Mouse (Mus musculus): Measurements from ENCODE around the gene Olfr914.

Gene Olfr914

DNA sequence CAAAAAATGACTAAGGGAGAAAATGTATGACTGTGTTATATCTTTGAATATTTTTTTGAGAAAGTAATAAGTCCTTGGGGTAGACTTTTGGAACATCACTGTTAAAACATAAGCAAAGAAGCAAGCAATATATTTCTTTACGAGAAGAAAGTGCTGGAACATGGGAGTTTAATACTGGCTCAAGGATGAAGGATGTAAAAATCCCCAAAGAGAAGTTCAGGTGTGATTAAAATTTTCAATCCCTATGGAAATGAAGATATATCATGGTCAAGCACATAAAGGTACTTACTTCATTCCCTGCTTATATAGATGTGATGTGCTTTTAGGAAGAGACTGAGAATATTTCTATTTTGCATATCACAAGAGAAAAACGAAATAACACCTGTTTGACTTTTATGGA, at the start of gene Olfr914:
TSS of gene Olfr914 (plus strand) at position 301 of the 400 bp plus-strand sequence.
- DNase-seq (ENCODE audit: extremely low read depth, low read depth) = no peak

DNA sequence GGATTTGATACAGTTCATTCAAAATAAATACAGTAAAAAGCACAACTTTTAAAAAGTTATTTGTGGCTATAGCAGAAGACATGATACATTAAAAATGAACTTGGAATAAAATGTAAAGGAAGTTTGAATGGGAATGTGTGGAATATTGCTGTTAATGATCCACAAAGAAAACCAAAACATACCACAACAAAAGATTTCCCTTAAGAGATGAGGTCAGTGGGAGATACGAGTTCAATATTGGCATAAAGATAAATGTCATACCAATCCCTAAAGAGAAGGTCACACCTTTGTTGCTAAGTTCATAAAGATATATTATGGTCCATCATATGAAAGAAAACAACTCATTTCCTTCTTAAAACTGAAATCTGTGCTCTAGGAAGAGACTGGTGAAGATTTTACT, 25.0 kb upstream of the Olfr914 start, which contains the start of gene Olfr912:
TSS of gene Olfr912 (plus strand) at position 301 of the 400 bp plus-strand sequence.
- no peak for DNase-seq (ENCODE audit: extremely low read depth, low read depth)

DNA sequence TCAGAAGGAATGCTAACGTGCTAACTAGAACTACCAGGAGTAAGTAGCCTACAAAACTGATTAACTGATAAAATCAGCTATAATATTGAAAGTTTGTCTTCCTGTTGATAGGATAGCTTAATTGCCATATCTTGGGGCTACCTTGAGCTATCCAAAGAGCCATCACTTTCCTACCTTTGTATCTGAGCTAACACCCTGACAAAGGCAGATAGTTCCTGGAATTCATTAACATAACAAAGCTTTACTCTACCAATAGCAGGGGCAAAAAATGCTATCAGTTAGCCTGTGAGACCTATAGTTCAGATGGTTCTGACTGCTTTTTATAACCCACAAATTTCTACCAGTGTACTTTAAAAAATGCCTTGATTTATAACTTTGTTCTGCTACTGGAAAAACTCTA, 13.8 kb upstream of the Olfr914 start:
- no peak for DNase-seq (ENCODE audit: extremely low read depth, low read depth)

DNA sequence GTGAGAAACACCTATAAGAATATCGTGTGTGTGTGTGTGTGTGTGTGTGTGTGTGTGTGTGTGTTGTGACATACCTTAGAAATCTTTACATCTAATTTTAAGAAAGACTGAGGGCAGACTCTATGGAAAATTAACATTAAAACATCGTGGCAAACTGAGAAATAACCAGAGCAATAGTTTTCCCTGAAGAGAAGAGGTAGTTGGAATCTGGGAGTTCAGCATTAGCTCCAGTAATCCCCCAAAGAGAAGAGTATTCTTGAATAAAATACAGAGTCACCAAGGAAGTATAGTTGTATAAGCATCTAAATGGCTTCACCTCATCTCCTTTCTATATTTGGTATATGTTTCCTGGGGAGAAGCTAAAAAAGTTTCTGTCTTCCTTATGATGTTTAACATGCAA, 12.4 kb upstream of the Olfr914 start, which contains the start of gene Olfr913:
TSS of gene Olfr913 (plus strand) at position 301 of the 400 bp plus-strand sequence.
- no peak for DNase-seq (ENCODE audit: extremely low read depth, low read depth)

DNA sequence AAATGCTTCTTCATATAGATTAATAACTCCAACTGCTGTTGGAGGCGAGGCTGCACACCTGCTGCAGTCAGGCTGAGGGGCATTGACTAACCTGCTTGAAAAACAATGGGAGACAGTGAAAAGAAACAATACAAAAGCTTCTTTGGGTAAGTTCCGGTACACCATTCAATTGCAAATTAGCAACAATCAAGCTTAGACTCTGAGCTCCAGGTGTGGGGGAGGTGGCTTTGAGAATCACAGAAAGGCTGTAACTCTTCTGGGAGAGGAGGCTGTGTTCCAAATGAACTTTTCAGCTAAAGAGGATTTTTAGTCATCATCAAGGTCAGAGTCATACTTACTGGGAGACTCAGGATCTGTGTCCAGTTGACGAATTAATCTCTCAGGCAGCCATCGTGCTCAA, 27.5 kb downstream of the Olfr914 start:
- no peak for DNase-seq (ENCODE audit: extremely low read depth, low read depth)

DNA sequence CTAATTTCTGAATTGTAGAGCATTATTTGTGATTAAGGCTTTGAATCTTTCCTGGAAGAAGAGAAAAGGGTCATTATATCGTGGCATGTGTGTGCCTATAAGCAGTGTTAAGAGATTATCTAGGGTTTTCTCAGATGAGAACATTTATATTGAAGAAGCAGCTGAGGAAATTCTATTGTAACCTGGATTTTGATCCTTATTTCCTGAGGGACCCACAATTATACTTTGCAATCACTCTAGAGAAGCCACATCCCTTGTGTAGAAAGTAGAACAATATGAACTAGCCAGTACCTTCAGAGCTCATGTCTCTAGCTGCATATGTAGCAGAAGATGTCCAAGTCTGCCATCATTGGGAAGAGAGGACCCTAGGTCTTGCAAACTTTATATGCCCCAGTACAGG, 54.9 kb downstream of the Olfr914 start, which contains the start of gene Olfr916:
TSS of gene Olfr916 (minus strand) at position 101 of the 400 bp plus-strand sequence.
- DNase-seq (ENCODE audit: extremely low read depth, low read depth) = no peak

Measured in MEL-GATA-1-ER (cell line).